Mouse (Mus musculus): ENCODE measurements at regions not wholly inside any gene's neighbourhood (a gene's known extent, or its start where the extent isn't known, plus 50 kb on each side); places are given as distances from the start of the nearest gene placed in this dataset.

- Histone ChIP-seq H3K27me3 (replicated peaks) (no peaks in the 10 kb centered on the region), H3K4me3 (replicated peaks) (no peak overlapping the region), H3K4me1 (peaks cover 26% of the 10 kb centered on the region), H3K36me3 (replicated peaks; ENCODE audit: low read length) (no peaks in the 10 kb centered on the region), H3K9me3 (no peaks in the 10 kb centered on the region)
- TF ChIP-seq GATA1 (IDR thresholded peaks at IDR 0.05; ENCODE audit: borderline replicate concordance, low read length) (no peak), FLI1 (IDR thresholded peaks at IDR 0.05; ENCODE audit: low read length) (no peak)
These were observed 52.8 kb upstream of the Cxcl5 start for GRCm38 (mm10) chr5:90706350-90706749.

GRCm38 (mm10) chr5:90703653-90704052, 55.5 kb upstream of the Cxcl5 start:
- Histone ChIP-seq H3K9me3 (no peaks in the 10 kb centered on the region), H3K4me1 (peaks cover 38% of the 10 kb centered on the region), H3K4me3 (replicated peaks) (no peak overlapping the region), H3K27me3 (replicated peaks) (no peaks in the 10 kb centered on the region), H3K36me3 (replicated peaks; ENCODE audit: low read length) (no peaks in the 10 kb centered on the region)
- TF ChIP-seq FLI1 (IDR thresholded peaks at IDR 0.05; ENCODE audit: low read length) (no peak), GATA1 (IDR thresholded peaks at IDR 0.05; ENCODE audit: borderline replicate concordance, low read length) (no peak)

- no peak for TF ChIP-seq FLI1 (IDR thresholded peaks at IDR 0.05; ENCODE audit: low read length)
- no peak for TF ChIP-seq GATA1 (IDR thresholded peaks at IDR 0.05; ENCODE audit: borderline replicate concordance, low read length)
- H3K27me3 ChIP-seq (replicated peaks): no peaks in the 10 kb centered on the region
These were observed 59.0 kb upstream of the Cxcl5 start for GRCm38 (mm10) chr5:90700178-90700577.

GRCm38 (mm10) chr5:90696064-90696463, 55.6 kb upstream of the Rassf6 start:
- no peaks in the 10 kb centered on the region for H3K9me3 ChIP-seq
- TF ChIP-seq FLI1 (IDR thresholded peaks at IDR 0.05; ENCODE audit: low read length) (no peak), GATA1 (IDR thresholded peaks at IDR 0.05; ENCODE audit: borderline replicate concordance, low read length) (no peak)

More at GRCm38 (mm10) chr5:90700178-90700577, 59.0 kb upstream of the Cxcl5 start:
- Histone ChIP-seq H3K9me3 (no peaks in the 10 kb centered on the region), H3K36me3 (replicated peaks; ENCODE audit: low read length) (no peaks in the 10 kb centered on the region), H3K4me1 (peaks cover 55% of the 10 kb centered on the region), H3K4me3 (replicated peaks) (no peak overlapping the region)

GRCm38 (mm10) chr5:90694431-90694830, 54.0 kb upstream of the Rassf6 start:
- Histone ChIP-seq H3K4me3 (replicated peaks) (no peak overlapping the region), H3K36me3 (replicated peaks; ENCODE audit: low read length) (peaks cover 3% of the 10 kb centered on the region), H3K4me1 (peaks cover 73% of the 10 kb centered on the region), H3K9me3 (no peaks in the 10 kb centered on the region), H3K27me3 (replicated peaks) (no peaks in the 10 kb centered on the region)
- TF ChIP-seq GATA1 (IDR thresholded peaks at IDR 0.05; ENCODE audit: borderline replicate concordance, low read length) (no peak), FLI1 (IDR thresholded peaks at IDR 0.05; ENCODE audit: low read length) (no peak)

More at GRCm38 (mm10) chr5:90696064-90696463, 55.6 kb upstream of the Rassf6 start:
- H3K4me3 ChIP-seq (replicated peaks): no peak overlapping the region
- peaks cover 67% of the 10 kb centered on the region for H3K4me1 ChIP-seq
- H3K36me3 ChIP-seq (replicated peaks; ENCODE audit: low read length): no peaks in the 10 kb centered on the region
- no peaks in the 10 kb centered on the region for H3K27me3 ChIP-seq (replicated peaks)

- Histone ChIP-seq H3K9me3 (no peaks in the 10 kb centered on the region), H3K27me3 (replicated peaks) (no peaks in the 10 kb centered on the region), H3K4me3 (replicated peaks) (no peak overlapping the region), H3K4me1 (peaks cover 81% of the 10 kb centered on the region), H3K36me3 (replicated peaks; ENCODE audit: low read length) (peaks cover 6% of the 10 kb centered on the region)
- TF ChIP-seq FLI1 (IDR thresholded peaks at IDR 0.05; ENCODE audit: low read length) (no peak), GATA1 (IDR thresholded peaks at IDR 0.05; ENCODE audit: borderline replicate concordance, low read length) (no peak)
These were observed 50.3 kb upstream of the Rassf6 start for GRCm38 (mm10) chr5:90690746-90691145.
